Mouse (Mus musculus) hindbrain, embryonic 10.5 days (tissue): ENCODE data around the gene Ptprh. TPM values are rescaled to one million over a fixed set of nuclear protein-coding genes. Genes with fewer than 3 reads are reported as not detected.
A peak's percentile ranks its signal among the peaks of the same experiment; 100 is the strongest.
"Not testable (repeated sequence)": the region's sequence is repeated elsewhere in the genome, so short reads cannot be mapped to it uniquely, and the experiment has no call there.

Experiments
- DNase-seq: peaks from one replicate; pipeline ENCODE4 v3.0.0-alpha.2; 2017; ENCODE audit warnings: low spot score
- H3K27ac ChIP-seq: fragments of 300-500 bp; sonication (generic); 2 replicates; pipeline ENCODE4 v1.5.1; 2016; ENCODE audit warnings: mild to moderate bottlenecking, moderate library complexity
- H3K27me3 ChIP-seq: fragments of 300-500 bp; sonication (generic); 2 replicates; pipeline ENCODE4 v1.6.1; 2016; ENCODE audit warnings: mild to moderate bottlenecking; ENCODE audit not compliant: poor library complexity, insufficient read depth, severe bottlenecking
- H3K36me3 ChIP-seq: fragments of 300-500 bp; sonication (generic); 2 replicates; pipeline ENCODE4 v1.6.1; 2016; ENCODE audit warnings: mild to moderate bottlenecking, moderate library complexity
- H3K4me1 ChIP-seq: fragments of 300-500 bp; sonication (generic); replicated peaks from 2 replicates; pipeline ENCODE4 v1.6.1; 2016; ENCODE audit warnings: mild to moderate bottlenecking
- H3K4me3 ChIP-seq: fragments of 300-500 bp; sonication (generic); 2 replicates; pipeline ENCODE4 v1.5.1; 2016; ENCODE audit warnings: mild to moderate bottlenecking, moderate library complexity
- H3K9me3 ChIP-seq: fragments of 300-500 bp; sonication (generic); 2 replicates; pipeline ENCODE4 v1.6.1; 2016; ENCODE audit warnings: mild to moderate bottlenecking, moderate library complexity
- WGBS: fragments of 180-500 bp; shearing (Covaris S2); methylation state at CpG from one replicate; pipeline ENCODE4 v1.1.7; 2016; 5-methylcytosine and 5-hydroxymethylcytosine counted together
- polyA plus RNA-seq: library from polyadenylated mRNA; unstranded; fragments of >200 nt; fragmentation: Nextera tagmentation; extraction: Ambion mirVana; gene quantifications from 2 replicates; pipeline ENCODE4 v1.2.1, GENCODE M21; 2016

Ptprh gene
- polyA plus RNA-seq, 1 experiment from 2014 or later = not detected

GRCm38 (mm10) chr7:4572361-4572760 is 31.5 kb downstream of the Ptprh start:
- 74% methylated on average over 2 of the region's 2 CpGs for WGBS
- H3K27me3 ChIP-seq, H3K4me3 ChIP-seq, DNase-seq, H3K9me3 ChIP-seq, H3K36me3 ChIP-seq, H3K4me1 ChIP-seq, H3K27ac ChIP-seq: not testable (repeated sequence)

GRCm38 (mm10) chr7:4562660-4563059 is 41.2 kb downstream of the Ptprh start:
- H3K27me3 ChIP-seq = no peaks in the 10 kb centered on the region
- no peak for DNase-seq
- H3K27ac ChIP-seq = no peak overlapping the region
- H3K4me1 ChIP-seq = no peaks in the 10 kb centered on the region
- H3K36me3 ChIP-seq = no peaks in the 10 kb centered on the region
- 86% methylated on average over 3 of the region's 3 CpGs for WGBS
- no peaks in the 10 kb centered on the region for H3K9me3 ChIP-seq
- no peak overlapping the region for H3K4me3 ChIP-seq

- 71% methylated on average over 6 of the region's 6 CpGs for WGBS
- H3K4me3 ChIP-seq = no peak overlapping the region
- DNase-seq = no peak
These were observed 46.7 kb downstream of the Ptprh start for GRCm38 (mm10) chr7:4557167-4557560.

GRCm38 (mm10) chr7:4556256-4557166 is 47.3 kb downstream of the Ptprh start:
- Histone ChIP-seq H3K4me3 (no peak overlapping the region), H3K27ac (no peak overlapping the region), H3K27me3 (no peaks in the 10 kb centered on the region), H3K9me3 (no peaks in the 10 kb centered on the region), H3K4me1 (peaks cover 14% of the 10 kb centered on the region), H3K36me3 (no peaks in the 10 kb centered on the region)
- peak; percentile 81 for DNase-seq
- 25% methylated on average over 15 of the region's 15 CpGs for WGBS

More at GRCm38 (mm10) chr7:4557167-4557560, 46.7 kb downstream of the Ptprh start:
- Histone ChIP-seq H3K27ac (no peak overlapping the region), H3K4me1 (peaks cover 14% of the 10 kb centered on the region), H3K9me3 (no peaks in the 10 kb centered on the region), H3K27me3 (no peaks in the 10 kb centered on the region), H3K36me3 (no peaks in the 10 kb centered on the region)

- Histone ChIP-seq H3K27ac (peak within 1 kb of the TSS; percentile 87), H3K4me3 (peak within 1 kb of the TSS; percentile 56), H3K27me3 (peaks cover 18% of the 10 kb centered on the region; the same call in 1 of the 2 replicates), H3K9me3 (no peaks in the 10 kb centered on the region), H3K4me1 (peaks cover 22% of the 10 kb centered on the region), H3K36me3 (no peaks in the 10 kb centered on the region)
- DNase-seq = peak; percentile 50
- 9% methylated on average over 33 of the region's 33 CpGs for WGBS
These were observed 56.6 kb downstream of the Ptprh start, which contains the start of gene Syt5 for GRCm38 (mm10) chr7:4547221-4547641. Gene Syt5 (minus strand): TSS chr7:4547541.

- peaks cover 22% of the 10 kb centered on the region for H3K4me1 ChIP-seq
- WGBS = 2% methylated on average over 26 of the region's 26 CpGs
- H3K36me3 ChIP-seq = peaks cover under 1% of the 10 kb centered on the region; the same call in 1 of the 2 replicates
- H3K9me3 ChIP-seq = no peaks in the 10 kb centered on the region
- peak overlapping the region; percentile 56 for H3K4me3 ChIP-seq
- peak; percentile 92 for DNase-seq
- H3K27ac ChIP-seq = peak overlapping the region; percentile 87
- peaks cover 18% of the 10 kb centered on the region; the same call in 1 of the 2 replicates for H3K27me3 ChIP-seq
These were observed 57.2 kb downstream of the Ptprh start for GRCm38 (mm10) chr7:4546591-4547131.

GRCm38 (mm10) chr7:4546050-4546449 is 57.8 kb downstream of the Ptprh start:
- Histone ChIP-seq H3K27ac (peak overlapping the region; percentile 87), H3K4me3 (peak overlapping the region; percentile 56), H3K27me3 (peaks cover 16% of the 10 kb centered on the region; the same call in 1 of the 2 replicates), H3K4me1 (peaks cover 22% of the 10 kb centered on the region), H3K36me3 (peaks cover 5% of the 10 kb centered on the region; the same call in 1 of the 2 replicates), H3K9me3 (no peaks in the 10 kb centered on the region)
- 72% methylated on average over 15 of the region's 15 CpGs for WGBS
- no peak for DNase-seq

GRCm38 (mm10) chr7:4542013-4542412 is 61.8 kb downstream of the Ptprh start:
- Histone ChIP-seq H3K27ac (no peak overlapping the region), H3K4me3 (no peak overlapping the region), H3K4me1 (peaks cover 16% of the 10 kb centered on the region), H3K27me3 (no peaks in the 10 kb centered on the region), H3K36me3 (peaks cover 5% of the 10 kb centered on the region; the same call in 1 of the 2 replicates), H3K9me3 (no peaks in the 10 kb centered on the region)
- 44% methylated on average over 17 of the region's 17 CpGs for WGBS
- no peak for DNase-seq

- Histone ChIP-seq H3K4me1 (peaks cover 10% of the 10 kb centered on the region), H3K36me3 (peaks cover 5% of the 10 kb centered on the region; the same call in 1 of the 2 replicates), H3K9me3 (no peaks in the 10 kb centered on the region), H3K27ac (no peak overlapping the region), H3K27me3 (no peaks in the 10 kb centered on the region), H3K4me3 (no peak overlapping the region)
- DNase-seq = no peak
- WGBS = 66% methylated on average over 5 of the region's 5 CpGs
These were observed 62.5 kb downstream of the Ptprh start for GRCm38 (mm10) chr7:4541344-4541743.

- H3K4me1 ChIP-seq = no peaks in the 10 kb centered on the region
- H3K27me3 ChIP-seq = no peaks in the 10 kb centered on the region
- H3K9me3 ChIP-seq = no peaks in the 10 kb centered on the region
- DNase-seq = no peak
- H3K27ac ChIP-seq = no peak overlapping the region
- no peak overlapping the region for H3K4me3 ChIP-seq
- WGBS = 80% methylated on average over 2 of the region's 2 CpGs
- peaks cover 5% of the 10 kb centered on the region; the same call in 1 of the 2 replicates for H3K36me3 ChIP-seq
These were observed 64.8 kb downstream of the Ptprh start for GRCm38 (mm10) chr7:4539019-4539418.

- Histone ChIP-seq H3K4me3 (no peak overlapping the region), H3K9me3 (no peaks in the 10 kb centered on the region), H3K27me3 (no peaks in the 10 kb centered on the region), H3K36me3 (peaks cover 5% of the 10 kb centered on the region; the same call in 1 of the 2 replicates), H3K27ac (no peak overlapping the region), H3K4me1 (peaks cover 7% of the 10 kb centered on the region)
- DNase-seq = no peak
- 52% methylated on average over 4 of the region's 4 CpGs for WGBS
These were observed 66.7 kb downstream of the Ptprh start for GRCm38 (mm10) chr7:4537181-4537580.

GRCm38 (mm10) chr7:4536369-4536768 is 67.5 kb downstream of the Ptprh start:
- WGBS = 80% methylated on average over 4 of the region's 4 CpGs

More at GRCm38 (mm10) chr7:4536369-4536768, 67.5 kb downstream of the Ptprh start:
- Histone ChIP-seq H3K9me3 (no peaks in the 10 kb centered on the region), H3K36me3 (peaks cover 1% of the 10 kb centered on the region; the same call in 1 of the 2 replicates), H3K27ac (no peak overlapping the region), H3K4me3 (no peak overlapping the region), H3K27me3 (no peaks in the 10 kb centered on the region), H3K4me1 (peaks cover 15% of the 10 kb centered on the region)
- DNase-seq = no peak
